Mouse (Mus musculus): ENCODE measurements around the gene Srsf12.

The Srsf12 gene

DNA sequence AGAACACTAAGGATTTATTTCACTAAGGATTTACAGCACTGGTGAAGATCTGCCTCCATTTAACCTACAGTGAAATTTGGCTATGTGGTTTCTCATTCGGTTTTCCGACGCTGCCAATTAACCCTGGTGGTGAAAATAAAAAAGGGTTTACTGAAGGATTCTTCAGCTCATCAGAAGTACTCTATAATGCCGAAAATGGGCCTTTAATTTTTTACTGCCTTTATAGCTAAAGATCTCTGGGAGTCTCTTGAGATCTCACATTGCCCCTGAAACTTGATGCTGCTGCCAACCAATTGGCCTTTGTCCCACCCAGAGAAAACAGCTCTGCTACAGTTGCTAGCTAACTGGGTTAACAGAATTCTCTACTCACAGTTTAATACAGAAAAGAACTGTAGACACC, 40.1 kb downstream of the Srsf12 start:
- DNase-seq (ENCODE audit: low read depth, low spot score): no peak

DNA sequence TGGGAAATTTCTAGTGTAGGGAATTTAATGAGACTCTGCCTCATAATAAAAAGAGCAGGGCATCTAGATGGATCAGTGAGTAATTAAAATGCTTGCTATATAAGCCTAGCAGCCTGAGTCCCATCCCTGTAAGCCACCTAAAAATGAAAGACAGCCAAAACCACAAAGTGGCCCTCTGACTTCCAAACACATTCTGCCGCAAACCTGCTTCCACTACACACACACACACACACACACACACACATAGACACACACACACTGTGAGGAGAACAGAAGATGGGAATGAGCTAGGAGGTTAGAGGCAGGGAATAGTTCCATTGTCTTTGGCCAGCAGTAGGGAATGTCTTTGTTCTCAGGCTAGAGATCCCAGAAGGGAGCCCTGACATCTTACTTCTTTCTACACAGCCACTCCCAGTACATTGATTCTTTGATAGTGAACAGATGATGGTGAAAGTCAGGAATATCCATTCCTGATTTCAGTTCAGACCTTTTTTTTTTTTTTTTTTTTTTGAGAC, 41.0 kb downstream of the Srsf12 start:
- no peak for DNase-seq (ENCODE audit: low read depth, low spot score)

DNA sequence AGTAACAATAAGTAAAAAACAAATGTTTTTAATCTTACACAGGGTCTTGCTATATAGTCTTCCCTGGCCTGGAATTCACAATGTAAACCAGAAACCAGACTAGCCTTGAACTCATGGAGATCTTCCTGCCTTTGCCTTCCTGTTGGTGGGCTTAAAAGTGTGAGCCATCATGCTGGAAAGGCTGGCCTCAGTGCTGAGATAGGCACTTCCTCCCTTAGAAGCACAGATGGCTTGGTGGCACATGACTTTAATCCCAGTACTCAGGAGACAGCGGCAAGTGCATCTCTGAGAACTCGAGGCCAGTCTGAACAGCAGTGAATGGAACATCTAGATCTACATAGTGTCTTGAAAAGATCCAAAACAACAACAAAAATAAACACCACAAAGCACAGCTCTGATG, 42.1 kb downstream of the Srsf12 start:
- DNase-seq (ENCODE audit: low read depth, low spot score): no peak

DNA sequence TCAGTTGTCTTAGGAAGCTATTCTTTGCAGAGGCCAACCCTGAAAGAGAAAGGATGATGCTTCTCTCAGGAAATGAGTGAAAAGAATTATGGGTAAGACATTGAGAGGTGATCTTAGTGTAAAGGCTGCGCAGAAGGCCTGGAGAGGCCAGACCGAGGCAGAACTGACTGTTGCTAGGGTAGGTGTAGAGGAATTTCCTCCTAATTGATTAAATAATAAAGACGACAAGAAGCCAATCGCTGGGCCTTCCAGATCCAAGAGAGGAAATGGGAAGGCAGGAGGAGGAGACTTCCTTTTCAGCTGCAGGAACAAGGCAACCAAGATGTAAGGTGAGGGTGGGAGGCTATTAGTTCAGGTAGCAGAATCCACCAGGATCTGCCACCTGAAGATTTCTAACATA, 45.9 kb downstream of the Srsf12 start:
- no peak for DNase-seq (ENCODE audit: low read depth, low spot score)

DNA sequence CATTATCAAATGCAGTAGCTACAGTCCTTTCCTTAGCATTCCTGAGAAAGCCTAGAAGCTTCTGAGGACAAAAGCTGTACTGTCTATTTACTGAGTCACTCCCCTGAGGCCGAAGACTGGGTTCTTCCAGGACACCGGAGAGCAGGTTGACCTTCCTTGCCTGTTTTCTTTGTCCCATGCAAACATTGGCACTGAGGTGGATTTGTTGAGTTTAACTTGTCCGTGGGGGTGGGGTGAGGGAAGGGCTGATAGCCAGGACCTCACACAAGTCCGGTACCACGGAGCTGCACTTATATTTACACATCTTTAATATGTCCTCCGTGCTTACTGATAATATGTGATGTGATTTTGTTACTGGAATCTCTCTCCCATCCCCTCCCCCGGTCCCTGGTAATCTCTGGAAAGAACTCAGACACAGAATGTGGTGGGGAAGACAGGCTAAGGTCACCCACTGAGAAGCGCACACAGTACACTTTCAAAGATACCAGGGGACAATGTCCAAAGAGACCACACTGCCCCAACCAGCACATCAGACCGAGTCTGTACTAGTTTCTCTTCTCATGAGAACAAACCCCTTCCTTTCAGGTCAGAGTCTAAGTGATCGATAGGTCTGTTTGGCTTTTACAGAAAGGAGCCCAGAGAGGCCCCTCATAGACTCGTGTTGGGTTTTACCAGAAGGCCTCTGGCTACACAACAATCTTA, 48.6 kb downstream of the Srsf12 start:
- no peak for DNase-seq (ENCODE audit: low read depth, low spot score)

DNA sequence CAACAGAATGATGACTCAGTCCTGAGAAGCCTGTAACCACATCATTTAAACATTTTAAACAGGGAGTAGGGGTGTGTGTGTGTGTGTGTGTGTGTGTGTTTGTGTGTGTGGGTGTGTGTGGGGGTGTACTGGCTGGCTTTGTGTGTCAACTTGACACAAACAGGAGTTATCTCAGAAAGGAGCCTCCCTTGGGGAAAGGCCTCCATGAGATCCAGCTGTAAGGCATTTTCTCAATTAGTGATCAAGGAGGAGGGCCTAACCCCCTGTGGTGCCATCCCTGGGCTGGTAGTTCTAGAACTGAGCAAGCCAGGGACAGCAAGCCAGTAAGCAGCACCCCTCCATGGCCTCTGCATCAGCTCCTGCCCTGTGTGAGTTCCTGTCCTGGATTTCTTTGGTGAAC, 51.5 kb downstream of the Srsf12 start:
- DNase-seq (ENCODE audit: low read depth, low spot score): no peak

DNA sequence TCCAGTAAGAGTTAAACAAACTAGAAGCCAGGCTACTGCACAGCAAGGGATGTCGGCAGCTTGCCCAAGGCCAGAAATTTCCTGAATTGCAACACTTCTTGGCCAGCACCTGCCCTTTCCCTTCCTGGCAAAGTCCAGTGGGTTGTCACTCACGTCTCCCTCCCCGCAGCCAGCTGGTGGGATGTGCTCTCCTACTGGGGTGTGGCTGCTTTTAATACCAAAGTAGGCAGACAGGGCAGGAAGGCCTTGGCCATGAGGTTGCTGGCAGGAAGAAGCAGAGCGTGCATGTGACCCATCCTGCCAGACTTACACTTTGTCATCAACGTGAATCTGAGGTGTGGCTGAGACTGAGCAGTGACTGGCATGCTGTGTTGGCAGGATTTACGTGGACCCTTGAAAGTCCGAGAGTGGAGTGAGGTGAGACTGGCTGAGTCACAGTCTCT, 52.5 kb downstream of the Srsf12 start:
- no peak for DNase-seq (ENCODE audit: low read depth, low spot score)

DNA sequence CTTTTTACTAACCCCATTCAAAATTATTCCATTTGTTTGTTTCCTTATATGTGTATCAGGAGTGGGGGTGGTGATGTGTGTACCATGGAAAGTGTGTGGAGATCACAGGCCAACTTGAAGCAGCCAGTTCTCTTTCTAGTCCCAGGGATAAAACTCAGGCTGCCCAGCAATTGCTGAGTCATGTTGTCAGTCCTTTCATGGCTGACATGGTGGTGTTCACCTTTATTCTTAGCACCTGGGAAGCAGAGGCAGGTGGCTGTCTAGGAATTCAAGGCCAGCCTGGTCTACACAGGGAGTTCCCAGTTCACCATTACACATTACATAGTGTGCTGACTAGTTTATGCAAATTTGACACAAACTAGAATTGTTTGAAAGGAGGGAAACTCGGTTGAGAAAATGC, 54.1 kb downstream of the Srsf12 start:
- no peak for DNase-seq (ENCODE audit: low read depth, low spot score)

DNA sequence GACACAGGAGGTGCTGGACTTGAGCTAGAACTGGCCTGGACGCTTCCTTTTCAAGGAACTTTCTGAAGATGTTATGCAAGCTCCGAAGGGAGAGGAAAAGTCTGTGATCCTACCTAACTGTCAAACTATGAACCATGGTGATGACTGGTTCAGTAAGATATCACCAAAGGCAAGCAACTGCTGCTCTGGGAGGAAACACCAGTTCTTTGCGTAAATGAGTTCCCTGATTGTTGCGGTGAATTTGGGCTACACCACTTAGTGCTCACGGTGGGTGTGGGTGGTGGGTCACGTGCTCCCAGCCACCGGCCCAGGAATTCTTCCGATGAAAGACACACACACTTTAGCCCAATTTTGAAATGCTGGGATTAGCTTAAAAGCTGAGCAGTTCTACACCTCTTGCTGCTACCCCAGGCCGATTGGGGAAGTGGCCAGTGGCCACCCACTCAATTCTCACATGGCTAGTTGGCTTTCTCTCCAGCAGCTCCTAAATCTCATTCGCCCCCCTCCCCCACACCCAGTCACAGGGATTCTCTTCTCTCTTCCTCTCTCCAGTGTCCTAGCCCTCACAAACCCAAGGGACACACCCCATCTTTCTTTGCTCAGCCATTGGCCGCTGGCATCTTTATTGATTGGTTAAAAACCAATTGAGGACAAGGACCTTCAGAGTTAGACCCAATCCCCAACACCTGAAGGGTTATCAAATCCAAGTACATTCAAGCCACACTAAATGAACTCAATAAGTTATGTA, 56.4 kb downstream of the Srsf12 start:
- no peak for DNase-seq (ENCODE audit: low read depth, low spot score)

DNA sequence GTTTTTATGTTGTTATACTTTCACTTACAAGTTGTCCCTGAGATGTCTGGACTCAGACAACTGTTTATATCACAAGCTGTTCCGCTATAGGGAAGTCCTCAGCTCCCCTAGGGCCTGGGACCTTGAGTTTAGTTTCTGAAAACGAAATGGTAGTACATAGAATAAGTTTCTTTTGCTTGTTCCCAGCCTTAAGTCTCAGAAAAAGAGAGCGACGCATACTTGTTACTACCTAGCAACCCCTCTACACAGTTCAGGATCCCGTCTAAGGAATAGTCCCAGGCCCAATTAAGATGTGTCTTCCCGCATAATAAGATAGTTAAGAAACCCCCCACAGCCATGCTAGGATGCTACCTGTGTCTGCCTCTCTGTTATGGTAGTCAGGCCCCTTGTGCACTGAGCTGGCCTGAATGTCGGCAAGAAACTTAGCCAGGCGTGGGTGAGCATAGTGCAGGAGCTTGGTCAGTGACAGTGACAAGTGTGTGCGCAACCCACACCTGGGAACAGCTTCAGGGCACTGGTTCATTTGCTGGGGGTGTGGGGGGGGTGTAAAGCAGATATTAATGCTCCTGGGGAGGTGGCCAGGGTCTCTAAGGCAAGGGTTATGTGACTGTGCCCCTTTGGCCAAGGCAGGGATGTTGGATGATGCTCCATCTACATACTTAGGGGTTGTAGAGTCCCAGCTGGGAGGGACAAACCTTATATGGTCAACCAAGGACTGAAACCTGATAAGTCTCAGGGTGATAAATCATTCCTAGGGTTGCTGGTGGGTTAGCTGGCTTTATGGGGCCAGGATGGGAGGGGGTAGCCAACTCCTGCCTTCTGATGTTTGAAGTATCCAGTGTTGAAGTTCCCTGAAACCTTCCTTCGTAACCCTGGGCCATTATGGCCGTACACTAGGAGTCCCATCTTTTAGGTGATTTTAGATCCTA, 61.9 kb downstream of the Srsf12 start:
- no peak for DNase-seq (ENCODE audit: low read depth, low spot score)

DNA sequence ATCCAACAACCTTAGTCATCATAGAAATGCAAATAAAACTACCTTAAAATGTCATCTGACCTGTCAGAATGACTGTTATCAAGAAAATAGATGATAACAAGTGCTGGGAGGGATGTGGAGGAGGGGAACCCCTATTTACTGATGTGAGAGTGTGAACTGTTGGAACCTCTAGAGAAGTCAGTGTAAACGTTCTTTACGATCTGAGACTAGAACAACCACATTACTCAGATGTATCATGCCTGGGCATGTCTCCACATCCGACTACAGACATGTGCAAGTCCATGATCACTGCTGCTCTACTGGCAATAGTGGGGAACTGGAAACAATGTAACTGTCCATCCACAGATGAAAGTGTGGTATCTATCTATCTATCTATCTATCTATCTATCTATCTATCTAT, 64.6 kb downstream of the Srsf12 start:
- DNase-seq (ENCODE audit: low read depth, low spot score): no peak

DNA sequence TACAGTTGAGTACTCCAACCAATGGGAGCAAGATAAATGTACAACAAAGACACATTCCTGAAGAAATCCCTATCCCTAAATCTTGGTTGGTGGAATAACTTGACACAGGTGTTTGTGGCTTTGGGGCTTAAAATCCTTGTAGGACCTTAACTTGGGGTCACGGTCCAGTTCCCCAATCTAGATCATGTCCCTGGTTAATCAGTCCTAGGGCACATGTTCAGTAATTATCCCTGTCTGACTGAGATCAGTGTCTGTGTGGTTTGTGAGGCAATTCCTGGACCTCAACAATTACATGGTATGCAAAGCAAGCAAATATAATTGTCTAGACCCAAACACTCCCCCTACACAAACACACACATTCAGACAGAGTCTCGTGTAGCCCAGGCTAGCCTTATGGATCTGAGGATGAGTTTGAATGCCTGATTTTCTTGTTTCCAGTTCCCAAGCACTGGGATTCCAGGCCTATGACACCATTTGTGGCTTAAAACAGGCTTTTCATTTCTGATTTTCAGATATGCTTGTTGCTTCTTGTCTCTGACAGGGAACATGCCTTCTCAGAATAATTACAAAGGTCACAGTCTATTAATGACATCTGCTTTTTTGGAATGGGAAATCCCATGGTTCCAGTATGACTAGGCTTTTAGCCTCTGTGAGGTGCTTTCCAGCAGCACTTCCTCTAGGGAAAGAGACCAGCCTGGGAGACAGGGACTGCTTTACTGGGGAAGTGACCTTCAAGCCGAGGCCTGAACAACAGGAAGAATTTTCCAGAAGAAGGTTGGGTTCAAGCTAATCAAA, 73.3 kb downstream of the Srsf12 start:
- DNase-seq (ENCODE audit: low read depth, low spot score): no peak
